7 mouse cellular contexts compared by ENCODE assay signal in genomic region chr13:94284543-94285269, GRCm38 (mm10). TPM values are rescaled to one million over a fixed set of nuclear protein-coding genes. Genes with fewer than 3 reads are reported as not detected.
DNase-seq lines count a peak whose midpoint lies in the region; TF ChIP-seq lines count a peak whose summit lies in the region.

No protein-coding gene starts in this region.

- no peaks in the 10 kb centered on the region; the same call in 1 of the 2 replicates for H3K4me1 ChIP-seq in bone marrow, adult 2 months (ENCODE audit: control insufficient read depth, insufficient read depth, low read length)
- peaks cover 41% of the 10 kb centered on the region for H3K4me1 ChIP-seq in erythroblast, embryonic 14.5 days (ENCODE audit: control insufficient read depth)

- peak overlapping the region; percentile 84 for H3K4me3 ChIP-seq in bone marrow, adult 2 months (replicated peaks; ENCODE audit: control insufficient read depth, low read depth, low read length)
- H3K4me3 ChIP-seq in erythroblast, embryonic 14.5 days (replicated peaks) = peak overlapping the region; percentile 90

- WGBS in bone marrow, adult 2 months = 1% methylated on average over 64 of the region's 65 CpGs

- no peaks in the 10 kb centered on the region for H3K9me3 ChIP-seq in erythroblast, embryonic 14.5 days (ENCODE audit: control insufficient read depth, low read length)

- DNase-seq in NIH3T3 (ENCODE audit: low read depth) = peak; percentile 85
- DNase-seq in heart, postnatal 36 days = peak; percentile 40 to 51
- peak; percentile 29 to 39 for DNase-seq in layer of hippocampus, postnatal 36 days
- peak; percentile 41 to 57 for DNase-seq in lung, postnatal 4 days
- peak; percentile 45 for DNase-seq in right cerebral cortex, postnatal 25 days

- H3K27me3 ChIP-seq in erythroblast, embryonic 14.5 days (ENCODE audit: control insufficient read depth) = peaks cover 4% of the 10 kb centered on the region

- H3K36me3 ChIP-seq in erythroblast, embryonic 14.5 days (ENCODE audit: control insufficient read depth) = no peaks in the 10 kb centered on the region

- no peak for TF ChIP-seq POLR2A in bone marrow, adult 2 months (IDR thresholded peaks at IDR 0.05; ENCODE audit: borderline replicate concordance, control insufficient read depth, low read depth, low read length)

- intact Hi-C loops in heart, postnatal 36 days (cut with DNase I) = loop anchor here (1.0 kb wide), 1 partner anchor 74 kb away; the partner anchor contains the start of gene Ap3b1

- peak overlapping the region; percentile 64; the same call in 1 of the 2 replicates for H3K27ac ChIP-seq in bone marrow, adult 2 months (ENCODE audit: control insufficient read depth, insufficient read depth, low read depth, low read length, poor library complexity)

- no peak for TF ChIP-seq CTCF in bone marrow, adult 2 months (IDR thresholded peaks at IDR 0.05; ENCODE audit: control insufficient read depth, insufficient read depth, low read length)

RNA-seq across cellular contexts. Expression of gene Scamp1, which starts 1.0 kb away (rescaled TPM):
- 4.7 and 15.8 TPM in 2 replicates for polyA plus RNA-seq in bone marrow, adult 2 months (2011; ENCODE audit: insufficient read depth, insufficient read length, low replicate concordance, missing spikeins)
- polyA plus RNA-seq in erythroblast, embryonic 14.5 days (2012) = 0.04 and 0.12 TPM in 2 replicates
- 10 to 100 TPM; 29.7 to 36.6 TPM for total RNA-seq in heart, postnatal 36 days (2021)
- total RNA-seq in layer of hippocampus, postnatal 36 days (2021) = 100 to 1,000 TPM; 170 to 173 TPM

Comparison
In these comparisons a context has a peak if more than half of its experiments do, and no peak if none do; other contexts are left out.
1. Peak in every context shown above with its lines: DNase-seq, H3K4me3 ChIP-seq and H3K27ac ChIP-seq.
2. DNase-seq: peak in every context shown above with its lines; median percentile 85 in NIH3T3; 49 in lung, postnatal 4 days; 46 in heart, postnatal 36 days; 45 in right cerebral cortex, postnatal 25 days; 34 in layer of hippocampus, postnatal 36 days.
3. RNA of gene Scamp1, which starts 1.0 kb away (total RNA-seq): 170 to 173 TPM in layer of hippocampus, postnatal 36 days; 29.7 to 36.6 TPM in heart, postnatal 36 days; every median in the first group is over 4 times any median in the second.